Mouse (Mus musculus) heart, postnatal 36 days (tissue): Measurements from ENCODE around the gene Hint2. TPM values are rescaled to one million over a fixed set of nuclear protein-coding genes. Genes with fewer than 3 reads are reported as not detected.

Experiments
- DNase-seq, 2 experiments: peaks; one replicate each; pipeline ENCODE4 v3.0.0; 2021 to 2022
- intact Hi-C: fragments of 180-260 bp; cut with DNase I; formaldehyde crosslinking; loops from one replicate; pipeline ENCODE4 v1.15.1; 2025
- total RNA-seq, 2 experiments: library from RNA; stranded (reverse); gene quantifications; 2 replicates each; pipeline ENCODE4 v1.2.3; 2021

The Hint2 gene
- total RNA-seq, 2 experiments from 2014 or later: 131 to 152 TPM

DNA sequence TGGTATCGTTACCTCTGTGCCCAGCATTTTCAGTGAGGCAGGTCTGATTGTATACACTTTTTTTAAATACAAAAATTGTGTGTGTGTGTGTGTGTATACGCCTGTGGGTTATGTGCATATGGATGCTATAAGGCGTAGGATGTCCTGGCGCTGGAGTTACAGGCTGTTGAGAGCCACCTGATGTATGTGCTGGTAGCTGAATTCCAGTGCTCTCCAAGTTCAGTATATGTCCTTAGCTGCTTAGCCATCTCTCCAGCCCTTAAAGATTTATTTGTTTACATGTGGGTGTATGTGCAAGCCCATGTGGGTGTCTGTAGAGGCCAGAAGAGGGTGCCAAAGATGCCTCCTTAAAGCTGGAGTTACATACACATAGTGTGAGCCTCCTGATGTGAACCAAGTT is 880 bp upstream of the Hint2 start:
- DNase-seq: no peak
- intact Hi-C loops: loop anchor here (5.0 kb wide), 1 partner anchor 75 kb away; the partner anchor contains the start of gene Msmp

DNA sequence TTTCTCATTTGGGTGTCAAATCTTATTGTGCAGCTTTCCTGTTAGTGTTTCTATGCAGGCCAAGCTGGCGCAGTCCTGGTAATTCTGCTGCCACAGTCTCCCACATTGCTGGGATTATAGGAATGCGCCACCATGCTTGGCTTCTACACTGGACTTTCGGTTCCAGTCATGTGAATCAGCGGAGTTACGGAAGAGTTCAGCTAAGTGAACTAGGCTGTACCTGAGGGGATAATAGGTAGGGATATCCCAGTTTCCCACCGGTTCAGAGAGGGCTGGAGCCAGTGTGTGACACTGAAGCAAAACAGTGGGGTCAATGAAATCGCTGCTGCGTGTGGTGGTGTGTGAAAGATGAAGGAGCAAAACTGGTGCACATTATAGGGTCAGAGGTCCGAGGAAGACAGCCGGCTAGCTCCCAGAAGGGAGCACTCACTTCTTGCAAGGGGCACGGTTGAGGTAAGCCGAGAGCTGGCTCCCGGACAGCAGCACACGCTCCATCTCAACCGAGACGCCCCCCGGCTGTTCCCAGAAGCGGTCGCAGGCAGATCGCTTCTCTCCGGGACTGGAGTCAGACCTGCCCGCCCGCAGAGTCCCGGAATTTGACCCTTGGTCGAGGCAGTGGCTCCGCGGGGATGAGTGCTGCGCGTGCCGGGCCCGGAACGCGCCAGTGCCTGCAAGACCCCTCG is 469 bp downstream of the Hint2 start:
- DNase-seq: no peak
- intact Hi-C loops: loop anchor here (5.0 kb wide), 1 partner anchor 73 kb away; the partner anchor contains the start of gene Msmp

DNA sequence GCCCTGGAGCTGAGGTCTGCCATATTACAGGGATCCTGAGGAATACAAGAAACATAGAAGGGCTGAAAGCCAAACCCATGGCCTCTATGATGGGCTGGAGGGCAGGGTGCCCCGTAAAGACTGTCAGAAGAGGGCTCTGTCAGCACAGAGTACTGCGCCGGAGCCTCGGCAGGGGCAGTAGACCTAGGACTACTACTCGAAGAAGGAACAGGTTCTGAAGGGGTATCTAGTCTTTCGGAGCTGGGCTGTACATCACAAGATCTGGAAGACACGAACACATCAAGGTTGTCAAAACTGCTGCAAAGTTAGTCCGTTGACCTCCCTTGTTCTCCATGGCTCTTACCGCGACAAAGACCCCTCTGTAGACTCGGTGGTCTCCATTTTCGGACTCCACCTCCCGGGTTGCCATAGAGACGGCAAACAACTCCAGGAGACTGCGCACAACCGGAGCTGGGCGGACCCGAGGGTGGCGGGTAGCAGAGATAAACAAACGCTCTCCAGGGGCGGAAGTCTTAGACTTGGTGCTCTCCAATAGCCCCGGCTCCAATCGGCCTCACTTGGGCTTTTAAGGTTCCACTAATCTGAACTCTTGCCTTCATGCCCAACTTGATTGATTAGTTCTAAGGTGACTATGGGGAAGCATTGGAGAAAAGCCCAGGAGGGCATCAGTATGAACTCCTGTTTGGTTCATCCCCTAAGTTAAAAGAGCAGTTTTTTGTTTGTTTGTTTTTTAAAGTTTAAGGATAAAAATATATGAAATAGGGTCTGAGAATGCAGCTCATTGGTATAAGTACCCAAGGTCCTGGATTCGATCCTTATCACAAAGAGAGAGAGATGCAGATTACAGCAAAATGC is 2.9 kb downstream of the Hint2 start, which contains the start of gene Spag8:
Gene Spag8, minus strand, starts transcription at position 434 of the 855 bp plus-strand sequence.
- intact Hi-C loops: loop anchor here (2.0 kb wide), 1 partner anchor 19 kb away; no protein-coding TSS in a partner anchor
- peak in 1 of 2 experiments; percentile 25 for DNase-seq

DNA sequence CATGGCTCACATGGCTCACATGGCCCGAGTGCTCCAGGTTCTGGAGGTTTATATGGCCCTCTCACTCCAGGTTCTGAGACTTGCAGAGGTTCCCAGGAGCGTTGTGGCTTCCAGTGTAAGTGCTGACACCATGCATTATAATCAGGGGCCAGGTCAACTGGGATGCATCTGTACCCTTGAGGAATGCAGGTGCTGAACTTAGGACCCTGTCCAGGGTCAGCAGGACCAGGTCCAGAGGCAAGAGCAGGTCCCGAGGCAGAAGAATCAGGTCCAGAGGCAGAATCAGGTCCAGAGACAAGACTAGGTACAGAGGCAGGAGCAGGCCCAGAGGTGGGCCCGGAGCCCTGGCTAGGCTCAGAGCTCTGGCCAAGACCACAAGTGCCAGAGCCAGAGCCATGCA is 3.5 kb downstream of the Hint2 start:
- intact Hi-C loops: loop anchor here (2.0 kb wide), 1 partner anchor 18 kb away; no protein-coding TSS in a partner anchor
- DNase-seq: no peak

DNA sequence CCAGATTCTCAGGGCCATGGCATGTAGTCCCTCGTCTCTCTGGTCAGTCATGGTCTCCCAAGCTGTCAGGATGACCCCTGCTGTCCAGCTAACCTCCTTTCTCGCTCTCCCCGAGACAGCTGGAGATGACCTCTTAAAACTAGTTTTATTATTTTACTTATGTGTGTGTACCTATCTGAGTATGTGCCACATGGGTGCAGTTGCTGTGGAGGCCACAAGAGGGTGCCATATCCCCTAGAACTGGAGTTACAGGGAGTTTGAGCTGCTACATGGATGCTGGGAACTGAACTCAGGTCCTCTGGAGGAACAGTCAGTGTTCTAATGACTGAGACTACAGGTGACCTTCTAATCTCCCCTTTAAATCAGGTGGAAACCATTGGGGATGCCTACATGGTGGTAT is 6.5 kb downstream of the Hint2 start:
- intact Hi-C loops: no loop called here
- no peak for DNase-seq

DNA sequence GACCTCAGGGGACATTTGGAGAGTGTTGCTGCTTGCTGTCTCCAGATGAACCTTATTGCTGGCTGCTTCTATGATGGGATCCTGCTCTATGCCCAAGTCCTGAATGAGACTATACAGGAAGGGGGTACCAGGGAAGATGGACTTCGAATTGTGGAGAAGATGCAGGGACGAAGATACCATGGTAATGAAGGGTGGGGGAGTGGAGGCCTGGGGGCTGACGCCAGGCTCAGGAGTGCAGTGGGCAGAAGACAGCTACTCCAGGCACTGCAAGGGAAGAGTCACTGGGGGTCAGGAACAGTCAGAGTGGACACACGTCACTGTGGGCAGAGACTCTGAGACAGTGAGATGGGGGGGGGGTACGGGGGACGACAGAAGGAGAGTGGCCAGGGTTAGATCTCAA is 15.8 kb downstream of the Hint2 start:
- no peak for DNase-seq
- intact Hi-C loops: no loop called here

DNA sequence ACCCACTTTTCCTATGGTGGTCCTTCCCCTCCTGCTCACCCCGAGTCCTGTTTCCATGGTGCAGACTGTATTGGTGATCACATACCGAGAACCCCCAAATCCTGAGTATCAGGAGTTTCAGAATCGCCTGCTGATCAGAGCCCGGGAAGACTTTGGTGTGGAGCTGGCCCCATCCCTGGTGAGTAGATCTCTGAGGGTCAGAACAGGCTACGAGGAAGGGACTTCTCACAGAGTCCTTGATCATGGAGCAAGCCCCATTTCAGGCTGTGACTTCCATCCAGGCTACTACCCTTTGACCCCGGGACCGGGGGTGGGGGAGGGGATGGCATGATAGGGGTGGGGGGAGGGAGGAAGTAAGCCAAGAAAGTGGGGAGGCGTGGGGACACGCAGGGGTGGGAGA is 16.2 kb downstream of the Hint2 start:
- intact Hi-C loops: no loop called here
- DNase-seq: peak in 1 of 2 experiments; percentile 0

DNA sequence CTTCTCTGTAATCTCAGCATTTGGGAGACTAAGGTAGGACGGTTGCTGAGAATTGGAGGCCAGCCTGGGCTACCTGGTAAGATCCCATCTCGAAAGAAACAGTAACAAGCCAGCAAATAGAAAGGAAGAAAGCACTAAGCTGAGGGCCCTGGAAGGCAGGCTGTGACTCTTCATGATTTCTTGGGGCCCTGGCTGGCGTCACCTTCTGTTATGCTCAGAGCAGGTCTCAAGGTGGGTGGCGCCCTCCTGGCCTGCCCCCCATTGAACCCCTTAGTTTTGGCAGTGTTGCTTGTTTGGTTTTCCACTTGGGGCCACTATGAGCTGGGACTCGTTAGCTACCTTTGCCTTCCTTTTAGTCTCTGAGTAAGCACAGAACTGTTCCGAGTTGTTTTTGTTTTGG is 19.5 kb downstream of the Hint2 start:
- intact Hi-C loops: no loop called here
- no peak for DNase-seq

DNA sequence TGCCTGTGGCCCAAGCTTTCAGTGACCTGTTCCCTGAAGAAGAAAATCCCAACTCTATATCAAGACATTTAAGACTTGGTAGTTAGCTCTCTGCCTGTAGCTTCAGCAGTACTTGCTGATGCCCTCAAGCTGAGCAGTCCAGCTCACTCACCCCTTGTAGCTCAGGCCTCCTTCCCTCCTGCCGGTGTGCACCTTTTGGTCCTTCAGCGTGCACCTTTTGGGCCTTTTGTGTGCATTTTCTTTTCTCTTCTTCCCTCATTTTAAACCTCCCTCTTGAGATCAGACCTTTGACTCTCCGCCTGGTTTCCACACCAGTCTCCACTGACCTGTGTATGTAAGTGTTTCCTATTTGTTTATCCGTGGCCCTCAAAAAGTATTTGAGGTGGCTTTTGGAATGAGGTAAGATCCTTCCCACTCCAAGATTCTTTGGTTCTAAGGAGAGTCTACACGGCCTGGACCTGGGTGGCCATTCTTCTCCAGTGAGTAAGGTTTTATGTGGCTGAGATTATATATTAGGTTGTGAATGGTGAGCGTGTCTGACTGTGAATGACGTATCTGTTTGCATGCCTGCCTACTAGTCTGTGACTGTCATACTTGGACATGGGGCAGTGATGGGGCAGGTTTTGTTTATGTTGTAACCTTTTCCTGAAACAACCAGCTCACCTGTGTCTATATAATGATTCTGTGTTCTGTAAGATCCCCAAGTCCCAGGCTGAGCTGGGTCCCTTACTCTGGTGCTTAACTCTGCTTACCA is 21.5 kb downstream of the Hint2 start:
- intact Hi-C loops: loop anchor here (2.0 kb wide), 1 partner anchor 18 kb away; the partner anchor contains the start of gene Spag8
- peak in 1 of 2 experiments; percentile 0 for DNase-seq

DNA sequence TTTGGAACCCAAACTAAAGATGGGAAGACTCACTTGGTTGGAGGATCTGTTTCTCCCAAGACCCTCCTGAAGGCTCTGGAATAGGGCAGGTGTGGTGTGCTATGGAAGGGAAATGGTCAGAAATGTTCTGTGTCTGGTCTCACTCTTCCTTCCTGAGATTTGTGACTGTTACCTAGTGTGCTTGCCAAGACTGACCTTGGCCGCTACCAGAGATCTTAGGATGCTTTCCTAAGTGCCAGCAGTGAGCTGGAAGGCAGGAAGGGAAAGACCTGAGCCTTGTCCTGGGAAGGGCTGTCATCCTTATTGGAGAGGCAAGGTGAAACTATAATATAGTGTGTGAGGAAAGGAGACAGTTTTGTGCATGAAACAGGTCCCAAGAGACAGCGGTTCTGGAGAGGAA is 22.5 kb downstream of the Hint2 start:
- peak in 1 of 2 experiments; percentile 1 for DNase-seq
- intact Hi-C loops: loop anchor here (2.0 kb wide), 1 partner anchor 19 kb away; the partner anchor contains the start of gene Spag8

DNA sequence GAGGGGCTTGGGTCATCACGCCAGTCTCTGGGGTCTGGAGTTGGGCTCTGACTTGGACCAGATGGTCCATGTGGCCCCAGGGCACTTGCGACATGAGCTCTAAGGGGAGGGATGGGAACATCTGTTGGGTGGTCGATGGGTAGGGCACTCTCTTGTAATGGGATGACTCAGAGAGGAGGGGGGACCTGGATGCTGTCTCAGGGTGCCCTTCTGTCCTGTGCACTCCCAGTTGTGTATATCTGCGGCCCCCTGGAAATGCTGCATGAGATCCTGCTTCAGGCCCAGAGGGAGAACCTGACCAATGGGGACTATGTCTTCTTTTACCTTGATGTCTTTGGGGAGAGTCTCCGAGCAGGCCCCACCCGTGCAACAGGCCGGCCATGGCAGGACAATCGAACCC is 23.0 kb downstream of the Hint2 start:
- peak in 1 of 2 experiments; percentile 2 for DNase-seq
- intact Hi-C loops: no loop called here

DNA sequence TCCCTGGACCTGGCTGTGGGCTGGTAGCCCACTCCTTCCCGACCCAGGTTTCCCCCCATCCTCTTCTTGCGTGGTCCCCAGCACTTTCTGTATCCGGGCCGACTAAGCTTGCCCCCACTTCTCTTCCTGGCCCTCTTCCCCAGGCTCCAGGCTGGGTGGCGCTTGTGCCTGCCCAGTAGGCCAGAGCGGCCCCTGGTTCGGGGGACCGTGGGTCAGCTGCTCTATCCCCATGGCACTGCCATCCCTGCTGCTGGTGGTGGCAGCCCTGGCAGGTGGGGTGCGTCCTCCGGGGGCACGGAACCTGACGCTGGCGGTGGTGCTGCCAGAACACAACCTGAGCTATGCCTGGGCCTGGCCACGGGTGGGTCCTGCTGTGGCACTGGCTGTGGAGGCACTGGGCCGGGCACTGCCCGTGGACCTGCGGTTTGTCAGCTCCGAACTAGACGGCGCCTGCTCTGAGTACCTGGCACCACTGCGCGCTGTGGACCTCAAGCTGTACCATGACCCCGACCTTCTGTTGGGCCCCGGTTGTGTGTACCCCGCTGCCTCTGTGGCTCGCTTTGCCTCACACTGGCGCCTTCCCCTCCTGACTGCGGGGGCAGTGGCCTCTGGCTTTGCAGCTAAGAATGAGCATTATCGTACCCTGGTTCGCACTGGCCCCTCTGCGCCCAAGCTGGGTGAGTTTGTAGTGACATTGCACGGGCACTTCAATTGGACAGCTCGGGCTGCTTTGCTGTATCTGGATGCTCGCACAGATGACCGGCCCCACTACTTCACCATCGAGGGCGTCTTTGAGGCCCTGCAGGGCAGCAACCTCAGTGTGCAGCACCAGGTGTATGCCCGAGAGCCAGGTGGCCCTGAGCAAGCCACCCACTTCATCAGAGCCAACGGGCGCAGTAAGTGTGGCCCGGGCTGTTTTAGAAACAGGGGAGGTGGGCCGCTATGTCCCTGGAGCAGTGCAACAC is 24.0 kb downstream of the Hint2 start:
- peak in 1 of 2 experiments; percentile 33 for DNase-seq
- intact Hi-C loops: loop anchor here (2.0 kb wide), 1 partner anchor 229 kb away; no protein-coding TSS in a partner anchor

DNA sequence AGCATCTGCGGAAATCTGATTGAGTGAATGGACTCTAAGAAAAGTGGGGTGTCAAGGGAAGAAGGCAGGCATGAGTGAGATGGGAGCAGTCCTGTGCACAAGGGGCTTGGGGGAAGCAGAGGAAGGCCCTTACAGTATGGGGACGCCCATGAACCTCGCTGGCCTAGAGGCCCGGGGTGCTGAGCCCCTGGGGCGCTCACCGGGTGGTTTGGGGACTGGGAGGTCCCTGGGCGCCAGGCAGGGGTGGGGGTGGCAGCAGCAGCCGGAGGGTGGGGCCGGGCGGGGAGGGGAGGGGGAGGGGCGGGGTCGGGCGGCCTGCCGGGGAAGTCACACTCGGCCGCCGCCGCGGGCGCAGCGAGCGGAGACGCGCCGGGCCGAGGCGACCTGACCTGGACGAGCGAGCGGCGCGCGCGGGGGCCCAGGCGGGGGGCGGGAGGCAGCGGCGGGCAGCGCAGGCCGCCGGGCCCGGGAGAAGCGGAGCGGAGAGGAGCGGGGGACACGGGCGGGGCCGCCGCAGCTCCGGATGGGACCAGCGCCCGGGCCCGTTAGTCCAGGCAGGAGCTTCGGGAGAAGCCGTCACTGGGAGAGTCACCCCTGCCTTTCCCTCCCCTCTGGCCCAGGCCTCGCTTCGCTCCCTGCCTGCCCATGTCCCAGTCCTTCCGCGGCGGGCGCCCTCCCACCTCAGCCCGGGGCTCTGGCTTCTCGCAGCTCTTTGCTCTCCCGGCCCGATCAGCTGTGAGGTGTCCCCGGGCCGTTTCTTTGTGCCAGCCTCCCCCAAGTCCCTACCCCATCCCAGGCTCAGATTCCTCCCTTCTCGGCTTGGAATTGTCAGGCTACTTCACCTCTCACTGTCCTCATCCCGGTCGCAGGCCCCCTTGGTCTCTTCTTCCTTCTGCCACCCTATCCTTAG is 25.0 kb downstream of the Hint2 start, which contains the start of gene Npr2:
Gene Npr2, plus strand, starts transcription at position 890 of the 910 bp plus-strand sequence.
- intact Hi-C loops: loop anchor here (2.0 kb wide), 1 partner anchor 230 kb away; no protein-coding TSS in a partner anchor
- DNase-seq: peak; percentile 59 to 76

DNA sequence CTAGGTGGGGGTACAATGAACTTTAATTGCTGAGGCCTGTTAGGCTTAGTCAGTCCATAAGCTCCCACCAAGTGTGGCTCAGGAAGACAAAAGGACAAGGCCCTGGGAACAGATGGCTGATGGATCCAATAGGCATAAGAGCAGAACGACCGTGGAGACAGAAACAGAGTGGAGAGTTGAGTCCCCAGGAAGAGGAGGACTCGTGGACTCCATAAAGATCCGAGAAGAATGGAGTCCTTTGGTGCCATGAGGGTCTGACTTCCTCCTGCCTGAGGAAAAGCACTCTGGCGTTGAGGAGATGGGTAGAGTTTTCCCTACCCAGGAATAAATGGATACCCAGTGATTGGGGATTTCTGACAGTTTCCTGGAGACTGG is 25.6 kb downstream of the Hint2 start:
- no peak for DNase-seq
- intact Hi-C loops: loop anchor here (1.0 to 2.0 kb wide), 3 partner anchors 40 to 230 kb away; no protein-coding TSS in a partner anchor

DNA sequence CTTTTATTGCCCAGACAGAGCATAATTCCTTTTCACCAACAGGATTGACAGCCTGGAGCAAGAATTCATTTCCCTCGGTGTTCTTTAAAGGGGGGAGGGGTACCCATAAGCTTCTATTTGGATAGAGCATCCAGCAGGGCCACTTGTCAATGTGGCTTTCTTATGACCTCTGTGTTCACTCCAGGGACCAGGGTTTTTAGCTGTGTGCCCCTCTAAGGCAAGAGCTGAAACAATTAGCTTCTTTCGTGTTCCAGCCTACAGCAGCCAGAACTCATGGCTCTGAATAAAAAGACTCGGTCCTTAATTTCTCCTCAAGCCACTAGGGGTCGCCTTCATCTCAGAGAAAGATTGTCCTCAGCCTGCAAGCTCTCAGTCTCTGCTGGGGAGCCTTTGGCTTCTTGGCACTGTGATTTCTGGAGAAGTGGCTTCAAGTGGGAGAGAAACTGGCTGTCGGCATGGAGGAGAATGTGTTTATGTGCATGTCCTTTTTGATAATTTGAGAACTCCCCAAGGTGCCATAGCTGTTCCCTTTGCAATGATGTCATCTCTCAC is 26.2 kb downstream of the Hint2 start:
- peak; percentile 79 to 84 for DNase-seq
- intact Hi-C loops: loop anchor here (1.0 to 2.0 kb wide), 3 partner anchors 40 to 231 kb away; no protein-coding TSS in a partner anchor

DNA sequence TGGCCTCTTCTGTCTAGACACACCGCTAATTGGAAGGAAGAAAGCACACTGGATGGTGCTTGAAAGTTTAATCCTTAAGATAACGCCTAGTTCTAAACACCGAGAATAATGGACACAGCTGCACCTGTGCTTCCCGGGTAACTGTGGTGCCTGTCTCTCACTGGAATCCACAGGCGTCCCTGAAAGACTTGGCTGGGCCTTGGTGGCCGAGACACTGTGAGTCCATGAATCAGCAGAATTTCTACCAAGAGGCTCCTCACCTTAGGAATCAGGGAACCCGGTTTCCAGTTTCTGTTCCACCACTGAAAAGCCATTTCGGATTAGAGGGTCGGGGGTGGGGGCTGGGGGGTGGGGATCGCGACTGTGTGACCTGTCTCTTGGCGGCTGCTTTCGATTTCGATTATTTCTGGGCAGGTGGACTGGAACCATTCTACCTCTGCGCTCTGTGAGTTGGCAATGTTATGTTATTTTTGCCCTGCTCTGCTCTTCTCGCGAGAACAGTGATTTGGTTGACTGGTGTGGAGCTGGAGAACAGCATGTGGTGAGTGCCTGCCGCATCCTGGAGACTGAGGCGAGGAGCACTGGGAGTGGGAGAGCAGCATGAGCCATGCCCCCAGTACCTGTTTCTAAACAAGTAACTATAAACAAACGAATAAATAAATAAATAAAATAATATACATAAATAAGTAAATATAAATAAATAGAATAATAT is 27.0 kb downstream of the Hint2 start:
- no peak for DNase-seq
- intact Hi-C loops: no loop called here

DNA sequence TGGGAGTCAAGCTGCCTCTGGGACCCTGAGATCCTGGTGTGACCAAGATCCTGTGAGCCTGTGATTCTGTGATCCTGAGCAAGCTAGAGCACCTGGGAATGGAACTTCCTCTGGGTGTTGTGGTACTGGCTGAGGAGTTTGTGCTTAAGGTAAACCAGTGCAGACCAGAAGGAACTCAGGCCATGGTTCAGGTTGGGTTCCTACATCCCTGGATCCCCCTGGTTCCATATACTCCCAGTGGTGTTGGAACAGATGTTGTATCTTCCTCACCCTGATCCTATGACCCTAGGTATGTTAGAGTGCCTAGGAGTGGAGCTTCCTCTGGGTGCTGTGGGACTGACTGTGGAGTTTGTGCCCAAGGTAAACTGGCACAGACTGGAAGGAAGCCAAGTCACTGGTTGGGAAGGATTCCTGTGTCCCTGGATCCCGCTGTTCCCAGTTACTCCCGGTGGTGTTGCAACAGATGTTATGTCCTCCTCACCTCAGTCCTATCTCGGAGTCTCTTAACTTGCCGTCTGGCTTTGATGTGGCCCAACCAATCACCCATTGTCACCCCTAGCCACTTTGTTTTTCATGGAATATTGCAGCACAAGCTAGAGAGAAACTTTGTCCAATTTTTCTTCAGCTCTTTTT is 36.0 kb downstream of the Hint2 start:
- intact Hi-C loops: no loop called here
- DNase-seq: no peak
